Mouse (Mus musculus) cerebellum, adult 2 months (tissue): ENCODE measurements around the gene Ccdc91.

Experiments used
- CTCF ChIP-seq: fragments of 200-500 bp; IDR thresholded peaks from 2 replicates; pipeline ENCODE4 v1.5.1; 2011; ENCODE audit warnings: low read depth, mild to moderate bottlenecking, control low read depth, low read length, moderate library complexity, borderline replicate concordance; ENCODE audit not compliant: insufficient read depth
- POLR2A ChIP-seq: fragments of 200-500 bp; IDR thresholded peaks from 2 replicates; pipeline ENCODE4 v1.6.1; 2011; ENCODE audit warnings: low read length, control low read depth, borderline replicate concordance; ENCODE audit not compliant: insufficient read depth

DNA sequence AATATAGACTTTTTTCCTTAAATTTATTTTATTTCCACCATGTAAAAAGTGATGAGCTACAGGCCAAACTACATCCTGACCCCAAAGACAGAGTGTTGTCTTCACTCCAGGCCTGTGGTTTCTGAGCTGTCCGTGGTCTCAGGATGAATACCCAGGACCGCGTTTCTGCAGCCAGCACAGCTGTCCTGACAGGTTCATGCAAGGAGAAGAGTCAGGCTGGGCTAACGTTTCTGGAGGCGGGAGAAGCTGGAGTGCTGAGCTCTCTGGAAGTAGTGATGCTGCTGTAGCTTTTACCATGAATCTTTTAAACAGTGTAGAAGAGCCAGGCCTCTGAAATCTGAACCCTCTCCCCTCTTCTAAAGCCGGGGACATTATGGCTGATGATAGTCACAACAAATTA, 80.0 kb downstream of the Ccdc91 start:
- TF ChIP-seq CTCF, result no peak
- no peak for TF ChIP-seq POLR2A
